Mouse (Mus musculus) midbrain, embryonic 10.5 days (tissue): Measurements from ENCODE around the gene Pfn1. TPM values are rescaled to one million over a fixed set of nuclear protein-coding genes. Genes with fewer than 3 reads are reported as not detected.

Source experiments
- DNase-seq: peaks from one replicate; pipeline ENCODE4 v3.0.0-alpha.2; 2017; ENCODE audit warnings: low spot score
- H3K27ac ChIP-seq: fragments of 300-500 bp; sonication (generic); replicated peaks from 2 replicates; pipeline ENCODE4 v1.5.1; 2016; ENCODE audit warnings: mild to moderate bottlenecking
- H3K27me3 ChIP-seq: fragments of 300-500 bp; sonication (generic); 2 replicates; pipeline ENCODE4 v1.6.1; 2016; ENCODE audit warnings: low read depth, mild to moderate bottlenecking; ENCODE audit not compliant: poor library complexity, severe bottlenecking
- H3K36me3 ChIP-seq: fragments of 300-500 bp; sonication (generic); 2 replicates; pipeline ENCODE4 v1.6.1; 2016; ENCODE audit warnings: mild to moderate bottlenecking, moderate library complexity
- H3K4me1 ChIP-seq: fragments of 300-500 bp; sonication (generic); 2 replicates; pipeline ENCODE4 v1.6.1; 2016
- H3K4me3 ChIP-seq: fragments of 300-500 bp; sonication (generic); 2 replicates; pipeline ENCODE4 v1.5.1; 2016; ENCODE audit warnings: mild to moderate bottlenecking, moderate library complexity
- H3K9me3 ChIP-seq: fragments of 300-500 bp; sonication (generic); replicated peaks from 2 replicates; pipeline ENCODE4 v1.6.1; 2016; ENCODE audit warnings: mild to moderate bottlenecking
- WGBS: fragments of 180-500 bp; shearing (Covaris S2); methylation state at CpG from one replicate; pipeline ENCODE4 v1.1.7; 2016; 5-methylcytosine and 5-hydroxymethylcytosine counted together
- polyA plus RNA-seq: library from polyadenylated mRNA; unstranded; fragments of >200 nt; fragmentation: Nextera tagmentation; extraction: Ambion mirVana; gene quantifications from 2 replicates; pipeline ENCODE4 v1.2.1, GENCODE M21; 2016

Pfn1 gene
- polyA plus RNA-seq, 1 experiment from 2014 or later = 1,733 TPM

DNA sequence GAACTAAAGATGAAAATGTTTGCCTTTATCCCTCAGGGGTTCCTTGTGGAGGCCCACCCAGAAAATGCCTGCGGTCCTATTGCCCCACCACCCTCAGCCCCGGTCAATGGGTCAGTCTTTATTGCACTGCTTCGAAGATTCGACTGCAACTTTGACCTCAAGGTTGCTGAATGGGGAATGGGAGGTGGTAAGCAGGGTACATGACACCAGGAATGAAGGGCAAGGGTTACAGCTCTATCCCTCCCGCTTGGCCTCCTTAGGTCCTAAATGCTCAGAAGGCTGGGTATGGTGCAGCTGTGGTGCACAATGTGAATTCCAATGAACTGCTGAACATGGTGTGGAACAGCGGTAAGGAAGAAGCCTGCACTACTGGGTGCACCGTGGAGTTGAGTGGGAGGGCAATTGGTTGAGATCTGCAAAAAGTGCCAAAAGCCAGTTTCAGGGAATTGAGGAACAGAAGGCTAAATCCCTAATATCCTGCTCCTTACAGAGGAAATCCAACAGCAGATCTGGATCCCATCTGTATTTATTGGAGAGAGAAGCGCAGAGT, 5.2 kb downstream of the Pfn1 start:
- Histone ChIP-seq H3K4me3 (peak overlapping the region; percentile 90; the same call in 1 of the 2 replicates), H3K36me3 (peaks cover 68% of the 10 kb centered on the region), H3K9me3 (no peaks in the 10 kb centered on the region), H3K27ac (no peak overlapping the region), H3K4me1 (peaks cover 57% of the 10 kb centered on the region), H3K27me3 (no peaks in the 10 kb centered on the region)
- no peak for DNase-seq
- 85% methylated on average over 8 of the region's 8 CpGs for WGBS

DNA sequence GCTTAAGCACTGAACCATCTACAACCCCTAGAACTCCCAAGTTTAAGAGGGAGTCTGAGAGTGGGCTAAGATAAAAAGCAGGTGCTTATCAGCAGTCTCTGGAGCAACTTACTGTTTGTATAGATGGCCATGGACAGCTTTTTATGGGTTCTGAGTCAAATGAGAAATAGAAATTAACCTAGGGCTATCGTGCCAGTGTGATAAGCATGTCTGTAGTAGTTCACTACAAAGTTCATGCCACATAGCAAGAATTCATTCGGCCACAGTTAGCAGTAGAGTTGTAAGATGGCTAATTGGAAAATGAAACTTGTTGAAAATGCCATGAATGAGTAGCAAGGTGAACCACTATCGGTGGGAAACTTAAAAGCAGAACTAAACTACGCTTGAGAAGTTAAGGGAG, 5.9 kb downstream of the Pfn1 start:
- Histone ChIP-seq H3K9me3 (no peaks in the 10 kb centered on the region), H3K36me3 (peaks cover 75% of the 10 kb centered on the region), H3K27me3 (no peaks in the 10 kb centered on the region), H3K4me1 (peaks cover 57% of the 10 kb centered on the region), H3K27ac (no peak overlapping the region), H3K4me3 (peak overlapping the region; percentile 90)
- DNase-seq = no peak
- WGBS = 86% methylated on average over 4 of the region's 4 CpGs

DNA sequence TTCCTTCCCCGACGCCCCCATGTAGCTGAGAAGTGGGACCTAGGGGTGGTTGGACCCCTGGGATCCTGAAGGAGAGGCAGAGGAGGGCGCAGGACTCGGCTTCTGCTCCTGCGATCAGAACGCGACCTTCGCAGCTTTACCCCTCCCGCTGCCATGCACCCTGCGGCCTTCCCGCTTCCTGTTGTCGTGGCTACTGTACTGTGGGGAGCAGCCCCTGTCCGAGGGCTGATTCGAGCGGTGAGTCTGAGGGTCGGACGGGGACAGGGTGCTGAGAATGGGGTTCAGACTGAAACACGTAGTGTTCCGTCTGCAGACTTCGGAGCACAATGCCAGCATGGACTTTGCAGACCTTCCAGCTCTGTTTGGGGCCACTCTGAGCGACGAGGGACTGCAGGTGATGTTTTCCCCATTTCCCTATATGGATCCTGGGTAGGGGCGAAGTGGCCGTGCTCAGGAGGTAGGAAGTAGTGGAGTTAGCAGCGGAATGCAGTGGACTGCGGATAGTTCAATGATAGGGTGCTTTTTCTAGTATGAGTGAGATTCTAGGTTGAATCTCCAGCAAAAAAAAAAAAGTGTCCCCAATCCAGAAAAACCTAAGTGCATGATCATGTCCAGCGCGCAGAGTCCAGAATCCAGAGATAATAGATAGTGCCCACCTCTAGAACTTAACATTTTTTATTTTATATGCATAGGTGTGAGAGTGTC, 6.6 kb downstream of the Pfn1 start:
- DNase-seq = no peak
- 5% methylated on average over 28 of the region's 28 CpGs for WGBS
- no peaks in the 10 kb centered on the region for H3K9me3 ChIP-seq
- peaks cover 78% of the 10 kb centered on the region for H3K36me3 ChIP-seq
- H3K27ac ChIP-seq = peak overlapping the region; percentile 95
- peak overlapping the region; percentile 90 for H3K4me3 ChIP-seq
- no peaks in the 10 kb centered on the region for H3K27me3 ChIP-seq
- peaks cover 52% of the 10 kb centered on the region for H3K4me1 ChIP-seq

GRCm38 (mm10) chr11:70646691-70647650, 7.5 kb downstream of the Pfn1 start, which contains the start of the genes Rnf167 and Slc25a11:
Rnf167 (plus strand) TSS chr11:70647235.
Slc25a11 (minus strand) TSS chr11:70647479.
- peak; percentile 97 for DNase-seq
- Histone ChIP-seq H3K27ac (peak within 1 kb of the TSS; percentile 95), H3K9me3 (no peaks in the 10 kb centered on the region), H3K36me3 (peaks cover 71% of the 10 kb centered on the region), H3K4me1 (peaks cover 43% of the 10 kb centered on the region), H3K4me3 (peak within 1 kb of the TSS; percentile 90), H3K27me3 (no peaks in the 10 kb centered on the region)
- under 1% methylated on average over 63 of the region's 63 CpGs for WGBS

GRCm38 (mm10) chr11:70646259-70646555, 8.2 kb downstream of the Pfn1 start:
- Histone ChIP-seq H3K4me3 (peak overlapping the region; percentile 90), H3K36me3 (peaks cover 64% of the 10 kb centered on the region), H3K4me1 (peaks cover 41% of the 10 kb centered on the region), H3K9me3 (no peaks in the 10 kb centered on the region), H3K27ac (peak overlapping the region; percentile 95), H3K27me3 (no peaks in the 10 kb centered on the region)
- WGBS = 27% methylated on average over 3 of the region's 3 CpGs
- DNase-seq = no peak

GRCm38 (mm10) chr11:70645461-70646258, 8.8 kb downstream of the Pfn1 start:
- WGBS = 92% methylated on average over 12 of the region's 12 CpGs

GRCm38 (mm10) chr11:70644564-70645103, 9.8 kb downstream of the Pfn1 start:
- H3K27me3 ChIP-seq = no peaks in the 10 kb centered on the region
- H3K9me3 ChIP-seq = no peaks in the 10 kb centered on the region
- H3K27ac ChIP-seq = no peak overlapping the region
- H3K36me3 ChIP-seq = peaks cover 48% of the 10 kb centered on the region
- 96% methylated on average over 8 of the region's 8 CpGs for WGBS
- DNase-seq = no peak
- H3K4me1 ChIP-seq = peaks cover 35% of the 10 kb centered on the region
- peak overlapping the region; percentile 23 for H3K4me3 ChIP-seq

More at GRCm38 (mm10) chr11:70645461-70646258, 8.8 kb downstream of the Pfn1 start:
- H3K4me1 ChIP-seq = peaks cover 36% of the 10 kb centered on the region
- no peaks in the 10 kb centered on the region for H3K9me3 ChIP-seq
- H3K27me3 ChIP-seq = no peaks in the 10 kb centered on the region
- peak overlapping the region; percentile 90 for H3K4me3 ChIP-seq
- peak overlapping the region; percentile 95 for H3K27ac ChIP-seq
- no peak for DNase-seq
- peaks cover 58% of the 10 kb centered on the region for H3K36me3 ChIP-seq

- Histone ChIP-seq H3K4me3 (no peak overlapping the region), H3K27me3 (no peaks in the 10 kb centered on the region), H3K36me3 (peaks cover 33% of the 10 kb centered on the region), H3K9me3 (no peaks in the 10 kb centered on the region), H3K4me1 (peaks cover 22% of the 10 kb centered on the region), H3K27ac (no peak overlapping the region)
- WGBS = 90% methylated on average over 6 of the region's 6 CpGs
- no peak for DNase-seq
Observed at GRCm38 (mm10) chr11:70643051-70643450, 11.4 kb downstream of the Pfn1 start.

DNA sequence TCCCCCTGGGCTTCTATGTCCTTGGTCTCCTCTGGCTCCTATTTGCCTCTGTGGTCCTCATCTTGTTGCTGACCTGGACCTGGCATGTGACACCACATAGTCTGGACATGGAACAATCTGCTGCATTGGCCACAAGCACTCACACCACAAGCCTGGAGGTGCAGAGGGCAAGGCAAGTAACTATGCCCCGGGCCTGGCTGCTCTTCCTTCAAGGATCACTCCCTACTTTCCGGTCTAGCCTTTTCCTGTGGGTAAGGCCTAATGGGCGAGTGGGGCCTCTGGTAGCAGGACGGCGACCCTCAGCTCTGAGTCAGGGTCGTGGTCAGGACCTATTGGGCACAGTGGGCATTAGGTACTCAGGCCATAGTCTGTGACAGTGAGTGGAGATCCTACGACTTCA, 13.2 kb downstream of the Pfn1 start:
- H3K4me3 ChIP-seq = no peak overlapping the region
- no peaks in the 10 kb centered on the region for H3K9me3 ChIP-seq
- no peaks in the 10 kb centered on the region for H3K27me3 ChIP-seq
- WGBS = 80% methylated on average over 7 of the region's 7 CpGs
- peaks cover 12% of the 10 kb centered on the region for H3K4me1 ChIP-seq
- no peak overlapping the region for H3K27ac ChIP-seq
- H3K36me3 ChIP-seq = peaks cover 33% of the 10 kb centered on the region
- DNase-seq = no peak

GRCm38 (mm10) chr11:70639976-70640375, 14.5 kb downstream of the Pfn1 start:
- H3K4me1 ChIP-seq = no peaks in the 10 kb centered on the region
- H3K27ac ChIP-seq = no peak overlapping the region
- peaks cover 23% of the 10 kb centered on the region for H3K36me3 ChIP-seq
- no peaks in the 10 kb centered on the region for H3K27me3 ChIP-seq
- H3K4me3 ChIP-seq = no peak overlapping the region
- WGBS = 82% methylated on average over 8 of the region's 8 CpGs
- H3K9me3 ChIP-seq = no peaks in the 10 kb centered on the region
- no peak for DNase-seq

- Histone ChIP-seq H3K4me1 (no peaks in the 10 kb centered on the region), H3K9me3 (no peaks in the 10 kb centered on the region), H3K27ac (no peak within 1 kb of the TSS), H3K27me3 (no peaks in the 10 kb centered on the region), H3K36me3 (peaks cover 12% of the 10 kb centered on the region), H3K4me3 (no peak within 1 kb of the TSS)
- 60% methylated on average over 5 of the region's 5 CpGs for WGBS
- DNase-seq = no peak
Observed at GRCm38 (mm10) chr11:70638714-70639278, 15.6 kb downstream of the Pfn1 start, which contains the start of gene Gp1ba. Gp1ba (plus strand) TSS chr11:70639122.
